Mouse (Mus musculus) retina, postnatal 7 days (tissue): ENCODE measurements at regions not wholly inside any gene's neighbourhood (a gene's known extent, or its start where the extent isn't known, plus 50 kb on each side); places are given as distances from the start of the nearest gene placed in this dataset.

Experiments
- DNase-seq: peaks from one replicate; pipeline ENCODE4 v3.0.0-alpha.2; 2012; ENCODE audit warnings: low read depth, low spot score

DNA sequence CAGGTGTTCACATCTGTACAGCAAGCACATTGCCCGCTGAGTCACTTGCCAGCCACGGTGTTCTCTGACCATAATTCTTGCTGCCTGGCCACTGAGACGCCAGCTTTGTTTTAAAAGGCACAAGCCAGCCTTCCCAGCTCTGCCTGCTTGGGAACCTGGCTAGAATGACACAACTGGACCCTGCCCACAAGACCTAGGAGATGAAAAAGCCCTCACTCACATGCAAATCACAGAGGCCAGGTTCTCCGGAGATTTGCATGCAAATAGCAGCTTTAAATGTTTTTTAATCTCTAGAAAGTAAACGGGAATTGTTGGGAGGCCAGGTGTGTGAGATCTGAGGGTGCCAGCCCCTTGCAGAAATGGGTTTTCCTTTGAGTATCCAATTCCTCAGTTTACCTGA, 71.9 kb downstream of the 1810010D01Rik start:
- DNase-seq = no peak

GRCm38 (mm10) chr7:145132506-145132905, 75.4 kb downstream of the 1810010D01Rik start:
- no peak for DNase-seq

GRCm38 (mm10) chr7:145131438-145132159, 76.3 kb downstream of the 1810010D01Rik start:
- no peak for DNase-seq

GRCm38 (mm10) chr7:145129971-145130370, 77.9 kb downstream of the 1810010D01Rik start:
- DNase-seq = no peak

GRCm38 (mm10) chr7:145127661-145128060, 80.3 kb downstream of the 1810010D01Rik start:
- DNase-seq = no peak

GRCm38 (mm10) chr7:145127180-145127579, 80.7 kb downstream of the 1810010D01Rik start:
- DNase-seq = no peak

DNA sequence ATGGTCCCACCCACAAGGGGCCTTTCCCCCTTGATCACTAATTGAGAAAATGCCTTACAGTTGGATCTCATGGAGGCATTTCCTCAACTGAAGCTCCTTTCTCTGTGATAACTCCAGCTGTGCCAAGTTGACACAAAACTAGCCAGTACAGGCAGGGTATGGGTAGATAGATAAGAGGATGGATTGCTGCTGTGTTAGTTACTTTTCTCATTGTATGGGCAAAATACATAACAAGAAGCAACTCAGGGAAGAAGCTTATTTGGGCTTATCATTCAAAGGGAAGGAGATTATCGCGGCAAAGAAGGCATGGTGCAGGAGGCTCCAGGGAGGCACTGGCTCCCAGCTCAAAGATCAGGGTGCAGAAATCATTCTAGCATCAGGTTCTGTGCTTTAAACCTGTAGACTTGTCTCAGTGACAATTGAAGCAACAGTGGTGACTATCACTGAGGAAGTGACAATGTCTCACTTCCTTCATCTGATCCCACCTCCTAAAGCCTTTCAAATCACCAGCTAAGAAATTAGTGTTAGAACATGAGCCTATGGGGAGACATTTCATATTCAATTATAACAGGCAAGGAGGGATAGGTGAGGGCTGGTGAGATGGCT, 83.8 kb downstream of the 1810010D01Rik start:
- no peak for DNase-seq

- no peak for DNase-seq
Measured at GRCm38 (mm10) chr7:145122471-145122870, 85.4 kb downstream of the 1810010D01Rik start.

GRCm38 (mm10) chr7:145118406-145118805, 89.5 kb downstream of the 1810010D01Rik start:
- DNase-seq = no peak

GRCm38 (mm10) chr7:145114660-145115059, 93.3 kb downstream of the 1810010D01Rik start:
- no peak for DNase-seq

- DNase-seq = no peak
Measured at GRCm38 (mm10) chr7:145114145-145114544, 93.8 kb downstream of the 1810010D01Rik start.

- no peak for DNase-seq
Measured at GRCm38 (mm10) chr7:145112887-145113531, 94.9 kb downstream of the 1810010D01Rik start.

- DNase-seq = no peak
Measured at GRCm38 (mm10) chr7:145112146-145112830, 95.6 kb downstream of the 1810010D01Rik start.

DNA sequence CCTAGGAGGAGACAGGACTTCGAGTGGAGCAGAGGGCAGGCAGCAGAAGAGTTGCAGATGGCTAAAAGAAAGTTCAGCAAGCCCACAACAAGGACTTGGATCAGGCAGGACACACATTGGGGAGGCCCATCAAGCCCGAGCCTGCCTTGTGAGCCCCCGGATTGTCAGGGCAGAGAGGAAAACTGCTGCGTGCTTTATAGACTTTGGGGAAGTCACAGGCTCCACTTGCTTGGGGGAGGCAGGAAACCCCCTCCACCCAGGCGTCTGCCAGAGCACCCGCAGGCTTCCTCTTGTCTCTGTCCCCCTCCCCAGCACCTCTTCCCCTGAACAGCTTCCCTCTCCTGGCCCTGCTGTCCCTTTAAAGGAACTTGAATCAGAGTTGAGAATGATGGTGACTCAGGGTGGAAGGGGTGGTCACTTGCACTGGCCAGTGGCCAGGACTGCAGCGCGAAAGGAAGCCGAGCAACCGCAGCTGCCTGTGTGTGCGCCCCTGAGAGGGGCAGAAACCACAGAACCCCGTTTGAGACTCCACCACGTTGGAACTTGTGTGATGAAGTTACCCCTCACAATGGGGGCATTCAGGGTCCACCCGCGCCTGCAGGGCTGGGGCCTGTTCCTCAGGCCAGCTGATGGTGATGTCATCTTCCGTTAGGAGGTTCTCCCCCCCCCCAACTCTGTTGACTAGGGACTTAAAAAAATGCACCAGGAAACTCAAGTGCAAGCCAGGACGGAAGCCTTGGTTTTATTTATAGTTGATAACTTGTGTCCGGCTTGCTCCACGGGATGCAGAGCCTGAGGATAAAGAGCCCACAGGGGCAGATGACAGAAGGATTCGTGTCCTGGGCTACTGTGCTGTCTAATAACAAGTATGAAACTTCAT, 96.4 kb downstream of the 1810010D01Rik start:
- DNase-seq = no peak

DNA sequence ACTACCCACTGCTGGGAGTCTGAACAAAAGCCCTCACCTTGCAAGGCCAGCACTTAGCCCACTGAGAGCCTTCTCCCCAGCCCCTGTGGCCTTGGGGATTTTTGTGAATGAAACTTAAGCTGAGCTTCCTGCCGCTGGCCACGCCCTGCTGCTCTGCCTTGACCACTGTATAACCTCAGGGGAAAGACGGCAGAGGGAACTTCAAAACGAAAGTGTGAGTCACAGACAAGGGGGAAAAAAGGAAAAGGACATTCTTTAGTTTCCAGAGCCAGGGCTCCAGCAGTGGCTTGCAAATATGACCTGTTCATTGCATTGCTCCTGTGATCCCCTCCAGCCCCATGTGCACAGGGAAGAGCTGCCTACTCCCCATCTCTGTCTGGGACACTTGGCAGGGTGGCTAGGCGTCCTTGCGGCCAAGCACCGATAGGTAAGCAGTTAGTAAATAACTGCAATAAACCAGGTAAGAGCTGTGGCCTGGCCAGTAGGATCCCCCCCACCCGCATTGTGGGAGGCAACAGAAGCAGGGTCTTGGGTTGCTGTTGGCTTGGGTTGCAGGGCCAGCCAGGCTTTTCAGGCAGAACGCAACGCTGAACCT, 97.2 kb downstream of the 1810010D01Rik start:
- DNase-seq = no peak

DNA sequence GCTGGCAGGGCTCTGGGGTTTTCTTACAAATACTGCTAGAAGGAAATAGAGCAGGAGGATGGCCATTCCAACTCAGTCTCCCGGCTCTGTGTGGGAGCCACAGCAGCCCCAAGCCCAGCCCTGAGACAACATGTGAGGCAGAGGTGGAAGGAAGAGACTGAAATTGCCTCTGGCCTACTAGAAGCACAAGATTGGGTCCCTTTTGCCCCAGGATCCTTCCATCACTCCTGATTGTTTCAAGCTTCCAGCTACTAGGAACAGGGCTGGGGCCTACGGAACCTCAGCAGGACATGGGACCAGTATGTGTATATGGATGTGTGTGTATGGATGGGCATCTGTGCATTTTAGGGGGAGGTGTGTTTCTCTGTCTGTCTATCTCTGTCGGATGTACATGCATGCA, 97.9 kb downstream of the 1810010D01Rik start:
- no peak for DNase-seq

DNA sequence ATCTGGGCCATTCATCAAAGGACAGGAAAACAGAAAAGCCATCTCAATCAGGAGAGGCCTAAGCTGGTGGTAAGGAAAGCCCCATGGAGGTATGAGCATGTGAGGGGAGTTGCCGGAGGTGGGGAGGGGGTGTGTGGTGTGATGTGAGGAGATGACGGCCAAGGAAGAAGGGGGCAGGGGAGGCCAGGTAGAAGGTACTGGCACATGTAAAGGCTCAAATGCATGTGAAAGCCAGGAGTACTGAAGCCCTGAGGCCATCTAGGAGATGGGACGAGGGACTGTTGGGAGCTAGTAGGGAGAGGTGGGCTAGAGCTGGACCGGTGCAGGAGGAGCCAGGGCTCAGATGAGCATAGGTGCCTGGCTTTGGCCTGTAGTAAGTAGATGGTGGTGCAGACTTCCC, 98.4 kb downstream of the 1810010D01Rik start:
- no peak for DNase-seq

- DNase-seq = no peak
Measured at GRCm38 (mm10) chr7:145108994-145109393, 98.9 kb downstream of the 1810010D01Rik start.

- DNase-seq = no peak
Measured at GRCm38 (mm10) chr7:145107575-145108170, 100.2 kb downstream of the 1810010D01Rik start.

DNA sequence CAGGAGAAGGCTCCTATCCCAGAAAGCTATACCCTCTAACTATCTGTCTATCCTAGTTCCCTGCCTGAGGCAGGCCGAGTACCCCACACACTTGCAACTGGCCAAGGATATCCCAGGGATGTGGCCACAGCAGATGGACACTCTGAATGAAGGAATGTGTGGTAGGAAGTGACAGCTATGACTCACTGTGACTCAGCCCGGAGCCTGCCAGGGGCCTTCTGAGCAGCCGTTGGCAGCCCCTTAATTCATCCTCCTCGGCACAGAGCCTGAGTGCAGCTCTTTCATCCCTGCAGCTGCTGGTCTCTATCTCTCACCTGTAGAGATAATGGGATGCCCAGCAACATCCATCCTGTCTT, 101.4 kb downstream of the 1810010D01Rik start:
- DNase-seq = no peak
